Mouse (Mus musculus): Measurements from ENCODE around the gene Psmb6.
"Not testable (repeated sequence)": the region's sequence is repeated elsewhere in the genome, so short reads cannot be mapped to it uniquely, and the experiment has no call there.

Psmb6 gene

GRCm38 (mm10) chr11:70524782-70525181 is 385 bp upstream of the Psmb6 start:
- DNase-seq, result no peak

GRCm38 (mm10) chr11:70525726-70526125 is 559 bp downstream of the Psmb6 start:
- no peak for DNase-seq

GRCm38 (mm10) chr11:70526211-70526610 is 1.0 kb downstream of the Psmb6 start:
- no peak for DNase-seq

GRCm38 (mm10) chr11:70528610-70529009 is 3.4 kb downstream of the Psmb6 start:
- DNase-seq, result no peak

GRCm38 (mm10) chr11:70531065-70531464 is 5.9 kb downstream of the Psmb6 start:
- DNase-seq, result not testable (repeated sequence)

GRCm38 (mm10) chr11:70532839-70533238 is 7.7 kb downstream of the Psmb6 start, which contains the start of gene Gm40193:
TSS of gene Gm40193 (minus strand) at chr11:70532939.
- DNase-seq, result no peak

- DNase-seq, result no peak
Measured at GRCm38 (mm10) chr11:70539423-70539822, 14.3 kb downstream of the Psmb6 start.

- DNase-seq, result peak; percentile 90
Measured at GRCm38 (mm10) chr11:70539877-70540587, 14.9 kb downstream of the Psmb6 start, which contains the start of gene Pld2. TSS of gene Pld2 (plus strand) at chr11:70540064.

GRCm38 (mm10) chr11:70540928-70541327 is 15.8 kb downstream of the Psmb6 start:
- no peak for DNase-seq

- no peak for DNase-seq
Measured at GRCm38 (mm10) chr11:70541415-70541814, 16.2 kb downstream of the Psmb6 start.

- no peak for DNase-seq
Measured at GRCm38 (mm10) chr11:70544496-70544895, 19.3 kb downstream of the Psmb6 start.

- DNase-seq, result no peak
Measured at GRCm38 (mm10) chr11:70551526-70551925, 26.4 kb downstream of the Psmb6 start.

- DNase-seq, result no peak
Measured at GRCm38 (mm10) chr11:70553940-70554339, 28.8 kb downstream of the Psmb6 start.

GRCm38 (mm10) chr11:70557545-70557944 is 32.4 kb downstream of the Psmb6 start:
- no peak for DNase-seq

- DNase-seq, result no peak
Measured at GRCm38 (mm10) chr11:70561937-70562286, 36.7 kb downstream of the Psmb6 start.

GRCm38 (mm10) chr11:70562287-70562994 is 37.3 kb downstream of the Psmb6 start, which contains the start of gene Mink1:
TSS of gene Mink1 (plus strand) at chr11:70562881.
- DNase-seq, result peak; percentile 95

GRCm38 (mm10) chr11:70562995-70563469 is 37.9 kb downstream of the Psmb6 start:
- no peak for DNase-seq

- peak; percentile 49 for DNase-seq
Measured at GRCm38 (mm10) chr11:70563470-70564275, 38.5 kb downstream of the Psmb6 start.

- no peak for DNase-seq
Measured at GRCm38 (mm10) chr11:70564276-70564873, 39.2 kb downstream of the Psmb6 start.

GRCm38 (mm10) chr11:70566586-70566985 is 41.4 kb downstream of the Psmb6 start:
- DNase-seq, result no peak

- not testable (repeated sequence) for DNase-seq
Measured at GRCm38 (mm10) chr11:70570614-70571013, 45.4 kb downstream of the Psmb6 start.

- DNase-seq, result no peak
Measured at GRCm38 (mm10) chr11:70571641-70572040, 46.5 kb downstream of the Psmb6 start.
